Mouse (Mus musculus) lung, embryonic 15.5 days (tissue): Measurements from ENCODE around the gene Klk8. TPM values are rescaled to one million over a fixed set of nuclear protein-coding genes. Genes with fewer than 3 reads are reported as not detected.
A peak's percentile ranks its signal among the peaks of the same experiment; 100 is the strongest.

ENCODE experiments used
- ATAC-seq: fragments of 200-750 bp; cut with Nextera tagmentation; 2 replicates; pipeline ENCODE4 v1.8.0; 2017; ENCODE audit warnings: moderate number of reproducible peaks, borderline replicate concordance; ENCODE audit not compliant: low FRiP score, low TSS enrichment; ENCODE audit errors: extremely low read depth
- H3K27ac ChIP-seq: fragments of 300-500 bp; sonication (generic); 2 replicates; pipeline ENCODE4 v1.5.1; 2015; ENCODE audit warnings: moderate library complexity, mild to moderate bottlenecking, inconsistent platforms
- H3K27me3 ChIP-seq: fragments of 300-500 bp; sonication (generic); 2 replicates; pipeline ENCODE4 v1.6.1; 2015; ENCODE audit warnings: inconsistent platforms
- H3K36me3 ChIP-seq: fragments of 300-500 bp; sonication (generic); 2 replicates; pipeline ENCODE4 v1.6.1; 2015; ENCODE audit warnings: inconsistent platforms
- H3K4me1 ChIP-seq: fragments of 300-500 bp; sonication (generic); 2 replicates; pipeline ENCODE4 v1.6.1; 2015; ENCODE audit warnings: inconsistent platforms
- H3K4me2 ChIP-seq: fragments of 300-500 bp; sonication (generic); 2 replicates; pipeline ENCODE4 v1.6.1; 2015; ENCODE audit warnings: inconsistent platforms, mild to moderate bottlenecking, moderate library complexity
- H3K4me3 ChIP-seq: fragments of 300-500 bp; sonication (generic); 2 replicates; pipeline ENCODE4 v1.5.1; 2015; ENCODE audit warnings: mild to moderate bottlenecking, inconsistent platforms
- H3K9ac ChIP-seq: fragments of 300-500 bp; sonication (generic); 2 replicates; pipeline ENCODE4 v1.6.1; 2015; ENCODE audit warnings: inconsistent platforms
- H3K9me3 ChIP-seq: fragments of 300-500 bp; sonication (generic); 2 replicates; pipeline ENCODE4 v1.6.1; 2016; ENCODE audit warnings: inconsistent platforms
- WGBS: fragments of 180-500 bp; shearing (Covaris S2); methylation state at CpG from one replicate; pipeline ENCODE4 v1.1.7; 2015; 5-methylcytosine and 5-hydroxymethylcytosine counted together
- polyA plus RNA-seq: library from polyadenylated mRNA; unstranded; fragments of >200 nt; fragmentation: Nextera tagmentation; extraction: Ambion mirVana; gene quantifications from 2 replicates; pipeline ENCODE4 v1.2.1, GENCODE M21; 2015

Gene Klk8
- polyA plus RNA-seq: 21.4 and 22.4 TPM in 2 replicates

GRCm38 (mm10) chr7:43797333-43797769 lies at the start of gene Klk8:
TSS of gene Klk8 (plus strand) at chr7:43797577.
- Histone ChIP-seq H3K4me2 (peak within 1 kb of the TSS; percentile 87), H3K4me3 (peak within 1 kb of the TSS; percentile 55), H3K27me3 (peaks cover 9% of the 10 kb centered on the region; the same call in 1 of the 2 replicates), H3K9ac (peak within 1 kb of the TSS; percentile 38), H3K9me3 (no peaks in the 10 kb centered on the region), H3K36me3 (no peaks in the 10 kb centered on the region), H3K4me1 (peaks cover 22% of the 10 kb centered on the region), H3K27ac (no peak within 1 kb of the TSS)
- ATAC-seq: peak; percentile 35; the same call in 1 of the 2 replicates
- 0% methylated on average over 28 of the region's 28 CpGs for WGBS

- H3K27ac ChIP-seq: 0 out of 2 replicates have a peak overlapping the region, but pooled peaks have one; percentile 9
- H3K27me3 ChIP-seq: no peaks in the 10 kb centered on the region
- no peaks in the 10 kb centered on the region for H3K4me1 ChIP-seq
- H3K4me2 ChIP-seq: no peak overlapping the region
- no peaks in the 10 kb centered on the region for H3K9me3 ChIP-seq
- 42% methylated on average over 1 of the region's 1 CpGs for WGBS
- H3K36me3 ChIP-seq: no peaks in the 10 kb centered on the region
- no peak overlapping the region for H3K9ac ChIP-seq
- ATAC-seq: no peak; the same call in 1 of the 2 replicates
- H3K4me3 ChIP-seq: no peak overlapping the region
These were observed 49.6 kb upstream of the Klk8 start for GRCm38 (mm10) chr7:43747788-43748187.

- H3K4me2 ChIP-seq: no peak overlapping the region
- ATAC-seq: no peak
- WGBS: 60% methylated on average over 2 of the region's 2 CpGs
- H3K4me1 ChIP-seq: no peaks in the 10 kb centered on the region
- H3K4me3 ChIP-seq: no peak overlapping the region
- H3K9ac ChIP-seq: no peak overlapping the region
- H3K9me3 ChIP-seq: no peaks in the 10 kb centered on the region
- H3K27ac ChIP-seq: no peak overlapping the region
- H3K27me3 ChIP-seq: no peaks in the 10 kb centered on the region
- H3K36me3 ChIP-seq: no peaks in the 10 kb centered on the region
These were observed 44.6 kb upstream of the Klk8 start for GRCm38 (mm10) chr7:43752806-43753205.

GRCm38 (mm10) chr7:43766484-43766883 lies 30.9 kb upstream of the Klk8 start:
- Histone ChIP-seq H3K36me3 (no peaks in the 10 kb centered on the region), H3K9ac (no peak overlapping the region), H3K27ac (no peak overlapping the region), H3K4me3 (no peak overlapping the region), H3K9me3 (no peaks in the 10 kb centered on the region), H3K4me1 (no peaks in the 10 kb centered on the region), H3K27me3 (no peaks in the 10 kb centered on the region), H3K4me2 (no peak overlapping the region)
- 35% methylated on average over 8 of the region's 8 CpGs for WGBS
- no peak for ATAC-seq

GRCm38 (mm10) chr7:43768597-43768996 lies 28.8 kb upstream of the Klk8 start, which contains the start of gene Klk12:
TSS of gene Klk12 (plus strand) at chr7:43768897.
- Histone ChIP-seq H3K36me3 (no peaks in the 10 kb centered on the region), H3K27me3 (no peaks in the 10 kb centered on the region), H3K27ac (no peak within 1 kb of the TSS), H3K4me1 (no peaks in the 10 kb centered on the region), H3K4me2 (no peak within 1 kb of the TSS), H3K9ac (no peak within 1 kb of the TSS), H3K9me3 (no peaks in the 10 kb centered on the region), H3K4me3 (no peak within 1 kb of the TSS)
- no peak for ATAC-seq
- 76% methylated on average over 4 of the region's 4 CpGs for WGBS

GRCm38 (mm10) chr7:43769636-43770035 lies 27.7 kb upstream of the Klk8 start:
- Histone ChIP-seq H3K27me3 (no peaks in the 10 kb centered on the region), H3K4me2 (no peak overlapping the region), H3K36me3 (no peaks in the 10 kb centered on the region), H3K4me3 (no peak overlapping the region), H3K9ac (no peak overlapping the region), H3K27ac (no peak overlapping the region), H3K9me3 (no peaks in the 10 kb centered on the region), H3K4me1 (no peaks in the 10 kb centered on the region)
- 82% methylated on average over 8 of the region's 8 CpGs for WGBS
- no peak for ATAC-seq

GRCm38 (mm10) chr7:43770701-43771100 lies 26.7 kb upstream of the Klk8 start:
- H3K36me3 ChIP-seq: no peaks in the 10 kb centered on the region
- no peaks in the 10 kb centered on the region for H3K27me3 ChIP-seq
- 88% methylated on average over 10 of the region's 10 CpGs for WGBS
- no peak overlapping the region for H3K4me2 ChIP-seq
- no peak overlapping the region for H3K27ac ChIP-seq
- no peaks in the 10 kb centered on the region for H3K4me1 ChIP-seq
- H3K9me3 ChIP-seq: no peaks in the 10 kb centered on the region
- no peak for ATAC-seq
- no peak overlapping the region for H3K4me3 ChIP-seq
- no peak overlapping the region for H3K9ac ChIP-seq

GRCm38 (mm10) chr7:43771916-43772315 lies 25.5 kb upstream of the Klk8 start:
- Histone ChIP-seq H3K27me3 (no peaks in the 10 kb centered on the region), H3K36me3 (no peaks in the 10 kb centered on the region), H3K9ac (no peak overlapping the region), H3K9me3 (no peaks in the 10 kb centered on the region), H3K4me1 (no peaks in the 10 kb centered on the region), H3K4me2 (no peak overlapping the region), H3K4me3 (no peak overlapping the region), H3K27ac (no peak overlapping the region)
- ATAC-seq: no peak
- WGBS: 90% methylated on average over 6 of the region's 6 CpGs

- WGBS: 61% methylated on average over 3 of the region's 3 CpGs
- H3K36me3 ChIP-seq: no peaks in the 10 kb centered on the region
These were observed 24.5 kb upstream of the Klk8 start for GRCm38 (mm10) chr7:43772901-43773300.

GRCm38 (mm10) chr7:43774364-43774763 lies 23.0 kb upstream of the Klk8 start, which contains the start of gene Klk11:
TSS of gene Klk11 (plus strand) at chr7:43774604.
- no peaks in the 10 kb centered on the region for H3K9me3 ChIP-seq
- no peak within 1 kb of the TSS for H3K27ac ChIP-seq
- no peaks in the 10 kb centered on the region for H3K27me3 ChIP-seq
- H3K4me3 ChIP-seq: no peak within 1 kb of the TSS
- no peak within 1 kb of the TSS for H3K4me2 ChIP-seq
- ATAC-seq: no peak
- no peaks in the 10 kb centered on the region for H3K36me3 ChIP-seq
- no peaks in the 10 kb centered on the region for H3K4me1 ChIP-seq
- H3K9ac ChIP-seq: no peak within 1 kb of the TSS
- WGBS: 79% methylated on average over 5 of the region's 5 CpGs

More at GRCm38 (mm10) chr7:43772901-43773300, 24.5 kb upstream of the Klk8 start:
- no peak for ATAC-seq
- Histone ChIP-seq H3K4me2 (no peak overlapping the region), H3K4me1 (no peaks in the 10 kb centered on the region), H3K9me3 (no peaks in the 10 kb centered on the region), H3K9ac (no peak overlapping the region), H3K27me3 (no peaks in the 10 kb centered on the region), H3K27ac (no peak overlapping the region), H3K4me3 (no peak overlapping the region)

GRCm38 (mm10) chr7:43774802-43775201 lies 22.6 kb upstream of the Klk8 start:
- H3K4me1 ChIP-seq: no peaks in the 10 kb centered on the region
- WGBS: 54% methylated on average over 6 of the region's 6 CpGs
- no peaks in the 10 kb centered on the region for H3K36me3 ChIP-seq
- H3K4me3 ChIP-seq: no peak overlapping the region
- no peaks in the 10 kb centered on the region for H3K27me3 ChIP-seq
- ATAC-seq: no peak
- H3K9ac ChIP-seq: no peak overlapping the region
- no peak overlapping the region for H3K27ac ChIP-seq
- H3K4me2 ChIP-seq: no peak overlapping the region
- no peaks in the 10 kb centered on the region for H3K9me3 ChIP-seq

- no peak overlapping the region for H3K4me3 ChIP-seq
- no peak overlapping the region for H3K9ac ChIP-seq
- ATAC-seq: no peak
- no peak overlapping the region for H3K27ac ChIP-seq
- no peak overlapping the region for H3K4me2 ChIP-seq
- no peaks in the 10 kb centered on the region for H3K27me3 ChIP-seq
- no peaks in the 10 kb centered on the region for H3K4me1 ChIP-seq
- no peaks in the 10 kb centered on the region for H3K9me3 ChIP-seq
- WGBS: 38% methylated on average over 7 of the region's 7 CpGs
- H3K36me3 ChIP-seq: no peaks in the 10 kb centered on the region
These were observed 21.9 kb upstream of the Klk8 start for GRCm38 (mm10) chr7:43775311-43776057.
